Mouse (Mus musculus) limb, embryonic 12.5 days (tissue): Measurements from ENCODE around the gene Pard3. TPM values are rescaled to one million over a fixed set of nuclear protein-coding genes. Genes with fewer than 3 reads are reported as not detected.

Experiments used
- ATAC-seq: fragments of 200-750 bp; cut with Nextera tagmentation; 2 replicates; pipeline ENCODE4 v1.8.0; 2017; ENCODE audit warnings: low read depth, moderate TSS enrichment; ENCODE audit not compliant: insufficient number of reproducible peaks, insufficient read depth, low FRiP score, low TSS enrichment
- H3K27ac ChIP-seq: fragments of 300-500 bp; sonication (generic); 2 replicates; pipeline ENCODE4 v1.5.1; 2016; ENCODE audit warnings: mild to moderate bottlenecking, moderate library complexity
- H3K27me3 ChIP-seq: fragments of 300-500 bp; sonication (generic); 2 replicates; pipeline ENCODE4 v1.6.1; 2016; ENCODE audit warnings: mild to moderate bottlenecking, moderate library complexity
- H3K36me3 ChIP-seq: fragments of 300-500 bp; sonication (generic); 2 replicates; pipeline ENCODE4 v1.6.1; 2016; ENCODE audit warnings: mild to moderate bottlenecking, moderate library complexity
- H3K4me1 ChIP-seq: fragments of 300-500 bp; sonication (generic); replicated peaks from 2 replicates; pipeline ENCODE4 v1.6.1; 2016
- H3K4me2 ChIP-seq: fragments of 300-500 bp; sonication (generic); 2 replicates; pipeline ENCODE4 v1.6.1; 2016; ENCODE audit warnings: mild to moderate bottlenecking, moderate library complexity
- H3K4me3 ChIP-seq: fragments of 300-500 bp; sonication (generic); replicated peaks from 2 replicates; pipeline ENCODE4 v1.5.1; 2016; ENCODE audit warnings: mild to moderate bottlenecking
- H3K9ac ChIP-seq: fragments of 300-500 bp; sonication (generic); replicated peaks from 2 replicates; pipeline ENCODE4 v1.6.1; 2016; ENCODE audit warnings: mild to moderate bottlenecking, moderate library complexity
- H3K9me3 ChIP-seq: fragments of 300-500 bp; sonication (generic); 2 replicates; pipeline ENCODE4 v1.6.1; 2016; ENCODE audit warnings: mild to moderate bottlenecking, moderate library complexity
- WGBS: fragments of 180-500 bp; shearing (Covaris S2); methylation state at CpG from one replicate; pipeline ENCODE4 v1.1.7; 2016; 5-methylcytosine and 5-hydroxymethylcytosine counted together
- polyA plus RNA-seq: library from polyadenylated mRNA; unstranded; fragments of >200 nt; fragmentation: Nextera tagmentation; extraction: Ambion mirVana; gene quantifications from 2 replicates; pipeline ENCODE4 v1.2.1, GENCODE M21; 2016

Pard3 gene
- polyA plus RNA-seq, 1 experiment from 2014 or later = 50.6 TPM

DNA sequence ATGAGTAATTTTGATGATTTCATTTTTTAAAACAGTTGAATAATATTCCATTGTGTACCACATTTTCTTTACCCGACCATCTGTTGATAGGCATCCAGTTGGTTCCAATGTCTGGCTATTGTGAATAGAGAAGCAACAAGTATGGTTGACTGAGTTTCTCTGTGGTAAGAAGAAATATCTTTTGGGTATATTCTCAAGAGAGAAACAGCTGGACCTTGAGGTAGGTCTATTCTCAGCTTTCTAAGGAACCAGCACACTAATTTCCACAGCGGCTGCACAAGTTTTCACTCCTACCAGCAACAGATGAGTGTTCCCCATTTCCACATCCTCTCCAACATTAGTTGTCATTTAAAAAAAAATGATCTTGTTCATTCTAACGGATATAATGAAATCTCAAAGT lies 558.4 kb downstream of the Pard3 start:
- WGBS = 89% methylated on average over 3 of the region's 3 CpGs
- H3K4me3 ChIP-seq = no peak overlapping the region
- no peak for ATAC-seq

DNA sequence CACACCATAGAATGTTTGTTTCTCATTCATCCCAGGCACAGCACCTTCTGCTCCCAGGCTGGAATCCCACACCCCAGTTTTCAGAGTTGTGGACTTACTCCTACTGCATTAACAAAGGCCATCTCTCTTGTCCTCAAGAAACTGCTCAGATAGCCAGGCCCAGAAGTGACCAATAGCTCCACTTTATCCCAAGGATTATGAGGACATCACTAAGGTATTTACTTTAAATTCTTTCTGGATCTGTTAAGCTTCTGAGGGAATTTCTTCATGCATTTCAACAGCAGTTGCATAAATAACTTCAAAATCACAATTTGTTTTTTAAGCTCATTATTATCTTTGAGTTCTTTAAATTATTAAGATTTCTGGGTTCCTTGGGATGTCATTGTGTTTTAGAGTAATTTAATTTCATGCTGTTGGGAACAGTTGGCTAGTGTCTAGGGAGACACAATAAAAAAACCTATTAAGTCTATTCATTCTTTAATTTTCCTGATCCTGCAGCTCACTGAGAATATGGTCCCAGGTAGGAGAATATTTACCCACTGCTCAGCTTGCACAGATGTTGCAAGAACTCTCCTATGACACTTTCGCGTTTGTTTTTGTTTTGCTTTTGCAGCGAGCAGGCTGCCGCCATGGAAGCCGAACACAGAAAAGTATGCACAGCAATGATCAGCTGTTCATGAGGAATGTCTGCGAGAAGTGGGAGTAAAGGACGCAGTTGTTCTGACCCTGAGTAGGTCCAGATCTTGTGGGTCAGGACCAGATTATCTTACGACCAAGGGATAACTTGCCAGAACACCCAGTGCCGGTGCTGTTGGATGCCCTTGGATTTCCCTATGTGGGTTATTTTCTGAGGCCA lies 574.8 kb downstream of the Pard3 start:
- Histone ChIP-seq H3K27ac (no peak overlapping the region), H3K9me3 (0 out of 2 replicates have a peak, but pooled peaks cover 6% of the 10 kb centered on the region), H3K4me1 (no peaks in the 10 kb centered on the region), H3K36me3 (no peaks in the 10 kb centered on the region), H3K4me3 (no peak overlapping the region), H3K27me3 (no peaks in the 10 kb centered on the region), H3K4me2 (no peak overlapping the region), H3K9ac (no peak overlapping the region)
- 90% methylated on average over 9 of the region's 9 CpGs for WGBS
- ATAC-seq = no peak

More for the DNA sequence above, 558.4 kb downstream of the Pard3 start:
- Histone ChIP-seq H3K4me2 (no peak overlapping the region), H3K4me1 (no peaks in the 10 kb centered on the region), H3K9me3 (no peaks in the 10 kb centered on the region), H3K27ac (no peak overlapping the region), H3K27me3 (no peaks in the 10 kb centered on the region), H3K36me3 (no peaks in the 10 kb centered on the region), H3K9ac (no peak overlapping the region)

GRCm38 (mm10) chr8:127639088-127639453 lies 575.4 kb downstream of the Pard3 start:
- H3K27ac ChIP-seq = no peak overlapping the region
- H3K9me3 ChIP-seq = 0 out of 2 replicates have a peak, but pooled peaks cover 6% of the 10 kb centered on the region
- H3K4me2 ChIP-seq = no peak overlapping the region
- ATAC-seq = no peak
- H3K4me1 ChIP-seq = no peaks in the 10 kb centered on the region
- 95% methylated on average over 4 of the region's 4 CpGs for WGBS
- no peak overlapping the region for H3K4me3 ChIP-seq
- no peaks in the 10 kb centered on the region for H3K27me3 ChIP-seq
- no peaks in the 10 kb centered on the region for H3K36me3 ChIP-seq
- no peak overlapping the region for H3K9ac ChIP-seq

DNA sequence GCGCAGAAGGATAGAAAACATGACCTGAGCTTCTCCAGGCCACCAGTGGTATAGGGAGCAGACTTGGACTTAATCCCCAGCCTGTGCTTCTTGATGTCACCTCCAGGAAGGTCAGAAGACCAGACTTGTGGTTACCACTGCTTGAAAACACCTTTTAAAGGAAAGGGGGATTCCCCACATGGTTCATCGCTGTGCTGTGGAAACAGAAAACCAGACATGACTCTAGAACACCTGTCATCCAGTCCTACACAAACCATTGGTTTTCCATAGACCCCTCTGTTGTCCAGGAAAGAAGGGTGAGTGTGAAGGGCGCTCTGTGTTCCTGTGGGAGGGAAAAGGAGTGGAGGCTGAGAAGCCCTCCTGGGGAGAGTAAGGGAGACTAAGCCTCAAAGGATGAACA lies 591.9 kb downstream of the Pard3 start:
- no peak for ATAC-seq
- 90% methylated on average over 3 of the region's 3 CpGs for WGBS
- Histone ChIP-seq H3K36me3 (no peaks in the 10 kb centered on the region), H3K4me2 (no peak overlapping the region), H3K4me3 (no peak overlapping the region), H3K27me3 (no peaks in the 10 kb centered on the region), H3K27ac (no peak overlapping the region), H3K9ac (no peak overlapping the region), H3K4me1 (peaks cover 10% of the 10 kb centered on the region), H3K9me3 (no peaks in the 10 kb centered on the region)

Other genes with a start within 250 kb of the Pard3 start
- gene Tomm20, start 118.0 kb upstream of the Pard3 start, polyA plus RNA-seq = 217 and 222 TPM in 2 replicates
- 35.6 TPM in 2 replicates for gene Rbm34, start 92.8 kb upstream of the Pard3 start, polyA plus RNA-seq